Mouse (Mus musculus) embryonic facial prominence, embryonic 15.5 days (tissue): ENCODE measurements around the gene Zfp386. TPM values are rescaled to one million over a fixed set of nuclear protein-coding genes. Genes with fewer than 3 reads are reported as not detected.
"Not testable (repeated sequence)": the region's sequence is repeated elsewhere in the genome, so short reads cannot be mapped to it uniquely, and the experiment has no call there.

Source experiments
- ATAC-seq: fragments of 200-750 bp; cut with Nextera tagmentation; 2 replicates; pipeline ENCODE4 v1.8.0; 2017; ENCODE audit warnings: low read depth, moderate TSS enrichment; ENCODE audit not compliant: insufficient number of reproducible peaks, low FRiP score, low TSS enrichment
- H3K27ac ChIP-seq: fragments of 300-500 bp; sonication (generic); replicated peaks from 2 replicates; pipeline ENCODE4 v1.5.1; 2015; ENCODE audit warnings: mild to moderate bottlenecking, inconsistent platforms
- H3K27me3 ChIP-seq: fragments of 300-500 bp; sonication (generic); 2 replicates; pipeline ENCODE4 v1.6.1; 2015; ENCODE audit warnings: inconsistent platforms
- H3K36me3 ChIP-seq: fragments of 300-500 bp; sonication (generic); 2 replicates; pipeline ENCODE4 v1.6.1; 2015; ENCODE audit warnings: mild to moderate bottlenecking, inconsistent platforms
- H3K4me1 ChIP-seq: fragments of 300-500 bp; sonication (generic); 2 replicates; pipeline ENCODE4 v1.6.1; 2015; ENCODE audit warnings: inconsistent platforms
- H3K4me2 ChIP-seq: fragments of 300-500 bp; sonication (generic); replicated peaks from 2 replicates; pipeline ENCODE4 v1.6.1; 2015; ENCODE audit warnings: mild to moderate bottlenecking, inconsistent platforms
- H3K4me3 ChIP-seq: fragments of 300-500 bp; sonication (generic); replicated peaks from 2 replicates; pipeline ENCODE4 v1.5.1; 2015; ENCODE audit warnings: mild to moderate bottlenecking, inconsistent platforms
- H3K9ac ChIP-seq: fragments of 300-500 bp; sonication (generic); 2 replicates; pipeline ENCODE4 v1.6.1; 2015; ENCODE audit warnings: inconsistent platforms
- H3K9me3 ChIP-seq: fragments of 300-500 bp; sonication (generic); replicated peaks from 2 replicates; pipeline ENCODE4 v1.6.1; 2016; ENCODE audit warnings: inconsistent platforms
- WGBS: fragments of 180-500 bp; shearing (Covaris S2); methylation state at CpG from one replicate; pipeline ENCODE4 v1.1.7; 2015; 5-methylcytosine and 5-hydroxymethylcytosine counted together
- polyA plus RNA-seq: library from polyadenylated mRNA; unstranded; fragments of >200 nt; fragmentation: Nextera tagmentation; extraction: Ambion mirVana; gene quantifications from 2 replicates; pipeline ENCODE4 v1.2.1, GENCODE M21; 2015

Zfp386 gene
- 44.0 and 44.2 TPM in 2 replicates for polyA plus RNA-seq

DNA sequence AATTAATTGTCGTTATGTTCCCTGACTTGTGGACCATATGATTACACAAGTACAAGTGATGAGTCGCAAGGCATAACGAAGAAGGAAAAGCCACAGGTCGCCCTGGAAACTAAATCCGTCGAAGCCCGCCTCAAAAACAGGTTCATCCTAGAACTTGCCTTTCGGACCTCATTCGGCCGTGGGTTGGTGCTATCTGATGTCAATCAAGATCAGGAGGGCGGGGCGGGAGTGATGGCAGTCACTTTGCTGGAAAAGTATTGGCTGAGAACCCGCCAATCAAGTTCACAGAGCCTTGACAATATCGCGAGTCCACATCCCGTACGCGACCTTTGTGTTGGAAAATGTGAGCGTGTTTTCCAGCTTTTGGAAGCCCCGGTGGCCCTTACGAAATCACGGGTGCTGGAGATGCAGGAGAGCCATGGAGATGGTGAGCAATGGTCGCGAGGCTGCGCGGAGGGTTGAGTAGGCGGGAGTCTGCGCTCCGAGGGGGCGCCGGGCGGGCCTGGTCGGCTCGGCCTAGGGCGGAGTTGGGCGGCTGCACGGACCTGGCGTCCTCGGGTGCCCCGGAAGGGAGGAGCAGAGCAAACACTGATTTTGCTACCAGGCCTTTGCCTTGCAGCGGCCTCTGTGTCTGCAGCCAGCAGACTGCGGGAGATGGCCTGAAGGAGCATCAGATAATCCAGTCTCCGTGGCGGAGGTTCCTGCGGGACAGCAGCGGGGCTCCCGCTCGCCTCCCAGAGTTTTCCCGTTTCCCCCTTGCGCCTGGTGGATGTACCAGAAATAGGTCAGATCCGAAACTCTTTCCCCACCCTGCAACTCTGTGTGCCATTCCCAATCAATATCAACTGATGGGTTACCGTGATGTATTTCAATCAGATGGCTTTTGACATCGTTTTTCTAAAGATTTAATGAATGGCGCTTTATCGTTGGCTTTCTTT, at the start of gene Zfp386:
Gene Zfp386 (plus strand): TSS at position 285 of the 938 bp plus-strand sequence.
- peaks cover 11% of the 10 kb centered on the region for H3K4me1 ChIP-seq
- peak within 1 kb of the TSS; percentile 59 for H3K4me2 ChIP-seq
- peak within 1 kb of the TSS; percentile 78 for H3K4me3 ChIP-seq
- peak; percentile 99 for ATAC-seq
- no peaks in the 10 kb centered on the region for H3K27me3 ChIP-seq
- peak within 1 kb of the TSS; percentile 99 for H3K27ac ChIP-seq
- H3K9ac ChIP-seq: peak within 1 kb of the TSS; percentile 82
- 1% methylated on average over 55 of the region's 55 CpGs for WGBS
- no peaks in the 10 kb centered on the region for H3K9me3 ChIP-seq
- H3K36me3 ChIP-seq: no peaks in the 10 kb centered on the region

GRCm38 (mm10) chr12:115999784-116000183, 47.7 kb upstream of the Zfp386 start:
- not testable (repeated sequence) for H3K4me2 ChIP-seq, H3K27ac ChIP-seq, H3K4me3 ChIP-seq, H3K36me3 ChIP-seq, ATAC-seq, H3K9ac ChIP-seq, H3K27me3 ChIP-seq, H3K4me1 ChIP-seq, H3K9me3 ChIP-seq
- 73% methylated on average over 3 of the region's 3 CpGs for WGBS

DNA sequence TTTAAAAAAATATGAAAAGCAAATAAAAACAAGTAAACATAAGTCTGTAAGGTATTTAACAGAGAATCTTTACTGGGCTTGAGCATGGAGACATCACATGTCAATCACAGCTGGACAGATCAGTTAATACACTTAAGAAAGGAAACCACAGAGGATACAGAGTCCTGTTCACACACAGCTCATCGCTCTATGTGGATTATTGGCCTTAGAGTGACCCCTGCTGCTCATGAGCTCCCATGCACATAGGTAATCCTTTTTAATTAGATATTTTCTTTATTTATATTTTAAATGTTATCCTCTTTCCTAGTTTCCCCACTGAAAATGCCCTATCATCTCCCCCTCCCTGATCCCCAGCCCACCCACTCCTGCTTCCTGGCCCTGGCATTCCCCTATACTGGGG, 44.6 kb upstream of the Zfp386 start:
- H3K27me3 ChIP-seq, H3K4me1 ChIP-seq, H3K9ac ChIP-seq, H3K36me3 ChIP-seq, ATAC-seq, H3K9me3 ChIP-seq, H3K4me3 ChIP-seq, H3K4me2 ChIP-seq, H3K27ac ChIP-seq: not testable (repeated sequence)
- 62% methylated on average over 1 of the region's 1 CpGs for WGBS

- no peak overlapping the region for H3K27ac ChIP-seq
- no peak overlapping the region for H3K9ac ChIP-seq
- H3K4me1 ChIP-seq: no peaks in the 10 kb centered on the region
- H3K9me3 ChIP-seq: no peaks in the 10 kb centered on the region
- H3K36me3 ChIP-seq: no peaks in the 10 kb centered on the region
- H3K4me3 ChIP-seq: no peak overlapping the region
- H3K4me2 ChIP-seq: no peak overlapping the region
- 72% methylated on average over 2 of the region's 2 CpGs for WGBS
- no peak for ATAC-seq
- no peaks in the 10 kb centered on the region for H3K27me3 ChIP-seq
Observed at GRCm38 (mm10) chr12:116010812-116011211, 36.7 kb upstream of the Zfp386 start.

- Histone ChIP-seq H3K36me3 (no peaks in the 10 kb centered on the region), H3K9ac (no peak overlapping the region), H3K4me1 (no peaks in the 10 kb centered on the region), H3K27me3 (no peaks in the 10 kb centered on the region), H3K4me2 (no peak overlapping the region), H3K4me3 (no peak overlapping the region), H3K27ac (no peak overlapping the region), H3K9me3 (no peaks in the 10 kb centered on the region)
- WGBS: 51% methylated on average over 2 of the region's 2 CpGs
- ATAC-seq: no peak
Observed at GRCm38 (mm10) chr12:116028095-116028494, 19.4 kb upstream of the Zfp386 start.

GRCm38 (mm10) chr12:116035346-116035745, 12.2 kb upstream of the Zfp386 start:
- 66% methylated on average over 5 of the region's 5 CpGs for WGBS
- H3K9me3 ChIP-seq: no peaks in the 10 kb centered on the region
- H3K9ac ChIP-seq: no peak overlapping the region
- no peak overlapping the region for H3K4me2 ChIP-seq
- H3K27me3 ChIP-seq: no peaks in the 10 kb centered on the region
- ATAC-seq: no peak
- H3K36me3 ChIP-seq: no peaks in the 10 kb centered on the region
- no peaks in the 10 kb centered on the region for H3K4me1 ChIP-seq
- no peak overlapping the region for H3K4me3 ChIP-seq
- no peak overlapping the region for H3K27ac ChIP-seq

DNA sequence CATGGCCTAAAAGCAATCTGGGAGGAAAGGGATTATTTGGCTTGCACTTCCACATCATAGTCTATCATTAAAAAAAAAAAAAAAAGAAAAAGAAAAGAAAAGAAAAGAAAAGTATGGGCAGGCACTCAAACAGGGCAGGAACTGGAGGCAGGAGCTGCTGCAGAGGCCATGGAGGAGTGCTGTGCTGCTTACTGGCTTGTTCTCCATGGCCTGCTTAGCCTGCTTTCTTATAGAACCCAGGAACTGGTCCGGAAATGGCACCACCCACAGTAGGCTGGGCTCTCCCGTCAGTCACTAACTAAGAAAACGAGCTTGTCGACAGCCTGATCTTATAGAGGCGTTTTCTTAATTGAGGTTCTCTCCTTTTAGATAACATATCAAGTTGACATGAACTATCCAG, 2.7 kb upstream of the Zfp386 start:
- peaks cover 11% of the 10 kb centered on the region for H3K4me1 ChIP-seq
- no peak overlapping the region for H3K4me2 ChIP-seq
- H3K9me3 ChIP-seq: no peaks in the 10 kb centered on the region
- no peaks in the 10 kb centered on the region for H3K27me3 ChIP-seq
- H3K4me3 ChIP-seq: no peak overlapping the region
- H3K27ac ChIP-seq: no peak overlapping the region
- H3K9ac ChIP-seq: no peak overlapping the region
- ATAC-seq: no peak
- 89% methylated on average over 5 of the region's 5 CpGs for WGBS
- no peaks in the 10 kb centered on the region for H3K36me3 ChIP-seq

DNA sequence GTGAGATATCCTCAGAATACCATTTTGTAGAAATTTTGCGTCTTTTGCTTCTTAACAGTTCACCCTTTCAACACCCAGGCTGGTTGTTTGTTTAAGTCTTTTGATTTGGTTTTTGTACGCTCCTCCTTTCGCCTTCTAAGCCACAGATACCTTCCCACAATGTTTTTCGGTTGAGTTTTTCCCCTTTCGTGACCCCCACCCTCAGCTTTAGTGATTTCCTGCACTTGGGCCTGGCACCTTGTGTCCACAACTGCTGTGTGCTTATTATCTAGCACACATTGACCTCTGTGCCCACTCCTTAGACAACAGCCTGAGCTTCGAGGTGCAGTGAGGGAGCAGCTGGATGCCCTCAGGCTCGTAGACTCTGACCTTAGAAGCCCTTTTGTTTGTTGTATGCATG, 1.2 kb downstream of the Zfp386 start:
- no peak overlapping the region for H3K27ac ChIP-seq
- H3K4me1 ChIP-seq: peaks cover 11% of the 10 kb centered on the region

DNA sequence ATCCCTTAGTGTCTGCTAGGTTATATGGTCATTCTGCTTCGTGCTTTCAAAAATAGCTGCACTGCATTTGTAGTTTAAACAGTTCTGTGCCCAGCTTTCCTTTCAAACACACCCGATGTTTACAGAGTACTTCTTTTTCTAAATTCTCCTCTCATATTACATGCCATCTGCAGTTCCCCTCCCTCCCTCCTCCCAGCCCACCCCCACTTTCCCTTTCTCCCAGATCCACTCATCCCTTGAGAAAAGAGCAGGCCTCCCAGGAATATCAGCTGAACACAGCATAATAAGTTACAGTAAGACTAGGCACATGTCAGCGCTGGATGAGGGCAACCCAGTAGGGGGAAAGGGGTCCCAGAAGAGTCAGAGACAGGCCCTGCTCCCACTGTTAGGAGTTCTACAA, 1.7 kb downstream of the Zfp386 start:
- 0 out of 2 replicates have a peak overlapping the region, but pooled peaks have one; percentile 78 for H3K4me3 ChIP-seq
- WGBS: 64% methylated on average over 3 of the region's 3 CpGs
- no peak overlapping the region for H3K27ac ChIP-seq
- H3K4me1 ChIP-seq: peaks cover 11% of the 10 kb centered on the region
- no peak for ATAC-seq
- H3K4me2 ChIP-seq: peak overlapping the region; percentile 59
- H3K9me3 ChIP-seq: no peaks in the 10 kb centered on the region
- H3K27me3 ChIP-seq: no peaks in the 10 kb centered on the region
- no peak overlapping the region for H3K9ac ChIP-seq
- peaks cover 2% of the 10 kb centered on the region for H3K36me3 ChIP-seq

More for the DNA sequence above, 1.2 kb downstream of the Zfp386 start:
- no peaks in the 10 kb centered on the region for H3K27me3 ChIP-seq
- H3K4me3 ChIP-seq: peak overlapping the region; percentile 78
- ATAC-seq: no peak
- 50% methylated on average over 7 of the region's 7 CpGs for WGBS
- H3K4me2 ChIP-seq: peak overlapping the region; percentile 59
- no peaks in the 10 kb centered on the region for H3K9me3 ChIP-seq
- peak overlapping the region; percentile 82; the same call in 1 of the 2 replicates for H3K9ac ChIP-seq
- no peaks in the 10 kb centered on the region for H3K36me3 ChIP-seq

- no peak for ATAC-seq
Observed at GRCm38 (mm10) chr12:116049701-116050100, 2.2 kb downstream of the Zfp386 start.

DNA sequence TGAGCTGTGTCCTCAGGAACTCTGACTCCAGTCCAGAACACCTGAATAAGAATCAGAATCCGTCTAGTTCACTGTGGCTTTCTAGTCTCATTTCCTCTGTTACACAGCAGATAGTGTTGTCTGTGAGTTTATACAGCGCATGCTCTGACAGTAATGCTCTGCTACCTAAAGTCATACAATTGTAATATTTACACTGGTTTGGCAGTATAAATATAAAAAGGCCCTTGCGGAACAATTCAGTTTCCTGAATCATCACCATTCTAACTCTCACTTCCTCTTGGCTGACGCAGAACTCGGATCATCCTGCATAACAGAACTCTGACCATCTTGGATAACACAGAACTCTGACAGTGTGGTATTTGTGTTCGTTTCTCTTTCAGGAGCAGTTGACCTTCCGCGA, 6.8 kb downstream of the Zfp386 start:
- Histone ChIP-seq H3K36me3 (peaks cover 44% of the 10 kb centered on the region), H3K4me3 (no peak overlapping the region), H3K27me3 (no peaks in the 10 kb centered on the region), H3K4me1 (peaks cover 2% of the 10 kb centered on the region), H3K9ac (no peak overlapping the region), H3K27ac (no peak overlapping the region), H3K9me3 (peaks cover 10% of the 10 kb centered on the region), H3K4me2 (no peak overlapping the region)
- WGBS: 95% methylated on average over 8 of the region's 8 CpGs
- ATAC-seq: no peak

More at GRCm38 (mm10) chr12:116049701-116050100, 2.2 kb downstream of the Zfp386 start:
- Histone ChIP-seq H3K27me3 (no peaks in the 10 kb centered on the region), H3K4me3 (no peak overlapping the region), H3K36me3 (peaks cover 6% of the 10 kb centered on the region), H3K9me3 (no peaks in the 10 kb centered on the region; the same call in 1 of the 2 replicates), H3K4me1 (peaks cover 11% of the 10 kb centered on the region), H3K27ac (no peak overlapping the region), H3K9ac (no peak overlapping the region), H3K4me2 (no peak overlapping the region)
- WGBS: 80% methylated on average over 6 of the region's 6 CpGs
